Mouse (Mus musculus) forebrain, postnatal 0 days (tissue): Measurements from ENCODE around the gene Acot12. TPM values are rescaled to one million over a fixed set of nuclear protein-coding genes. Genes with fewer than 3 reads are reported as not detected.
A peak's percentile ranks its signal among the peaks of the same experiment; 100 is the strongest.

Experiments
- ATAC-seq: fragments of 200-750 bp; cut with Nextera tagmentation; 2 replicates; pipeline ENCODE4 v1.8.0; 2017; ENCODE audit warnings: mild to moderate bottlenecking, moderate library complexity
- DNase-seq: peaks from one replicate; pipeline ENCODE4 v3.0.0-alpha.2; 2015
- H3K27ac ChIP-seq: fragments of 300-500 bp; sonication (generic); 2 replicates; pipeline ENCODE4 v1.5.1; 2014; ENCODE audit warnings: low read depth, mild to moderate bottlenecking, antibody characterized with exemption, low read length, moderate library complexity, mixed read lengths
- H3K27me3 ChIP-seq: fragments of 300-500 bp; sonication (generic); 2 replicates; pipeline ENCODE4 v1.6.1; 2014; ENCODE audit warnings: mild to moderate bottlenecking, low read length, mixed read lengths; ENCODE audit not compliant: insufficient read depth
- H3K36me3 ChIP-seq: fragments of 300-500 bp; sonication (generic); 2 replicates; pipeline ENCODE4 v1.6.1; 2014; ENCODE audit warnings: mild to moderate bottlenecking, moderate library complexity; ENCODE audit not compliant: insufficient read depth
- H3K4me1 ChIP-seq: fragments of 300-500 bp; sonication (generic); 2 replicates; pipeline ENCODE4 v1.6.1; 2014; ENCODE audit warnings: antibody characterized with exemption; ENCODE audit not compliant: insufficient read depth
- H3K4me2 ChIP-seq: fragments of 300-500 bp; sonication (generic); 2 replicates; pipeline ENCODE4 v1.6.1; 2014; ENCODE audit warnings: low read depth, mild to moderate bottlenecking, moderate library complexity
- H3K4me3 ChIP-seq: fragments of 300-500 bp; sonication (generic); 2 replicates; pipeline ENCODE4 v1.5.1; 2014; ENCODE audit warnings: low read depth, low read length, mixed read lengths
- H3K9ac ChIP-seq: fragments of 300-500 bp; sonication (generic); 2 replicates; pipeline ENCODE4 v1.6.1; 2014; ENCODE audit warnings: mild to moderate bottlenecking
- H3K9me3 ChIP-seq: fragments of 300-500 bp; sonication (generic); 2 replicates; pipeline ENCODE4 v1.6.1; 2016; ENCODE audit warnings: low read length
- CTCF ChIP-seq: sonication (generic); IDR thresholded peaks from 2 replicates; pipeline ENCODE4 v1.5.1; 2016; ENCODE audit warnings: antibody characterized with exemption, control low read depth, low read depth
- WGBS: fragments of 180-500 bp; shearing (Covaris S2); extraction: QIAGEN DNeasy Blood & Tissue Kit; methylation state at CpG from one replicate; pipeline ENCODE4 v1.1.7; 2014; 5-methylcytosine and 5-hydroxymethylcytosine counted together
- polyA plus RNA-seq: library from polyadenylated mRNA; unstranded; fragments of >200 nt; fragmentation: Nextera tagmentation; extraction: Ambion mirVana; gene quantifications from 2 replicates; pipeline ENCODE4 v1.2.1, GENCODE M21; 2015
- total RNA-seq: library from RNA; depleted of rRNA; stranded (reverse); fragments of >200 nt; gene quantifications from 2 replicates; pipeline ENCODE4 v1.2.3, GENCODE M21; 2014

Gene Acot12
- total and polyA plus RNA-seq, 2 experiments from 2014 or later = 0.10 to 0.14 TPM

DNA sequence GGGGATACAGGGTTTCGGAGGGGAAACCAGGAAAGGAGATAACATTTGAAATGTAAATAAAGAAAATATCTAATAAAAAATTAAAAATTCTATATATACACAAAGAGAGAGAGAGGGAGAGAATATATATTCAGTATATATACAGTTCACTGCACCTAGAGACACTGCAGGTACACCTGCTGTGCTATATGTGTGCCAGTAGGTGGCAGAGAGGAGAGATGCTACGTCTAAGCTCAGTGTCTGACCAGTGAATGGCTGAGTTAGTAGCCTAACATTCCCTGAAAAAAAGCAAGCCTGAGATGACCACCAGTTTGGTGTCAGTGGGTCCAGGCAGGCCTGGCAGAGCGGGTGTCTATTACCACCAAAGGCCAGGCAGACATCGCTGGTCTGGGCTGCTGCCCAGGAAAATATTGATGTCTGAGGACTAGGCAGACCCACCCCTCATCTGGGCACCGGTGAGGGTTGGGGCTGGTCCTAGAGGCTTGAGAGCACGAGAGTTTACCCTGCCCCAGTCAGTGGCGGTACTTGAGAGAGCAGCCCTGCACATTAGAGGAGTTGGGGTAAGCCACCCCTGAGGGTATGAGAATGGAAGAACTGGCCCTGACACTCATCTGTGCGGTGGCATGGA is 18.1 kb upstream of the Acot12 start:
- Histone ChIP-seq H3K4me2 (no peak overlapping the region), H3K27ac (no peak overlapping the region), H3K9ac (no peak overlapping the region), H3K9me3 (no peaks in the 10 kb centered on the region), H3K4me3 (no peak overlapping the region), H3K4me1 (no peaks in the 10 kb centered on the region), H3K27me3 (no peaks in the 10 kb centered on the region), H3K36me3 (no peaks in the 10 kb centered on the region)
- DNase-seq (no peak), ATAC-seq (peak; percentile 25; the same call in 1 of the 2 replicates)
- TF ChIP-seq CTCF = peak; percentile 45
- WGBS = 70% methylated on average over 8 of the region's 8 CpGs

DNA sequence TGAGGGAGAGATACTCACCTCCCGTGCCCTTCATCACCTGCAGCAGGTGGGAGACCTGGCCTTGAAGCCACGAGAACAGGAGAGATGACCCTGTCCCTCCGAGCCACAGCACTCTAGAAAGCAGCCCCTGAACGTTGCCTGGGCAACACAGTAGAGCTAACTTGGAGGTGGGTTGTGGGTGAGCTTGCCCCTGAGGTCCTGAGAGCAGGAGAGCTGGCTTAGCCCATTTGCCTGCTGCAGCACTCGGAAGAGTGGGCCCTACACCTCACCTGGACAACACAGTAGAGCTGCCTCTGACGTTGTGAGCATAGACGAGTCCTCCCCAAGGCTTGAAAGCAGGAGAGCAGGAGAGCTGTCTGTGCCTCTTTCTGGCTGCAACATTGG is 17.6 kb upstream of the Acot12 start:
- H3K27ac ChIP-seq = no peak overlapping the region
- H3K4me1 ChIP-seq = no peaks in the 10 kb centered on the region
- no peak for TF ChIP-seq CTCF
- no peak overlapping the region for H3K9ac ChIP-seq
- 83% methylated on average over 7 of the region's 7 CpGs for WGBS
- H3K27me3 ChIP-seq = no peaks in the 10 kb centered on the region
- no peak overlapping the region for H3K4me3 ChIP-seq
- no peaks in the 10 kb centered on the region for H3K36me3 ChIP-seq
- ATAC-seq (no peak), DNase-seq (no peak)
- no peak overlapping the region for H3K4me2 ChIP-seq
- H3K9me3 ChIP-seq = no peaks in the 10 kb centered on the region

DNA sequence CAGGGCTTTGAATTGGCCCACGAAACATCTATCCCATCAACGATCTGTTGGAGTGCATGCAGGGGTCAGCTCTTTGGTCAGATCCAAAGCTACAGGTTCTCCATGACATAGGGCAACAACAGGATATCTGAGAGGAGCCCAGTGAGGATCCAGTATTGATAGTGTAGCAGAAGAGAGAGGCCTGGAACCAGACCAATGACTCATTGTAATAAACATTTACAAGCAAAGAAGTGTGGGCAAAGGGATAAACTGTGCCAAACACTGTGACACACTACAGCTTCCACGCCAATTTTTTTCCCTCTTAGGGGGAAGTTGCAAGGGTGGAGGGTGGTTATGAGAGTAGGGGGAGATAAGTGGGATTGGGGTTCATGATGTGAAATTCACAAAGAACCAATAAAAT is 17.1 kb upstream of the Acot12 start:
- H3K36me3 ChIP-seq = no peaks in the 10 kb centered on the region
- DNase-seq (no peak), ATAC-seq (no peak)
- no peak overlapping the region for H3K9ac ChIP-seq
- no peaks in the 10 kb centered on the region for H3K9me3 ChIP-seq
- TF ChIP-seq CTCF = no peak
- no peaks in the 10 kb centered on the region for H3K27me3 ChIP-seq
- H3K4me2 ChIP-seq = no peak overlapping the region
- H3K4me3 ChIP-seq = no peak overlapping the region
- H3K4me1 ChIP-seq = no peaks in the 10 kb centered on the region
- H3K27ac ChIP-seq = no peak overlapping the region
- WGBS = 80% methylated on average over 3 of the region's 3 CpGs

DNA sequence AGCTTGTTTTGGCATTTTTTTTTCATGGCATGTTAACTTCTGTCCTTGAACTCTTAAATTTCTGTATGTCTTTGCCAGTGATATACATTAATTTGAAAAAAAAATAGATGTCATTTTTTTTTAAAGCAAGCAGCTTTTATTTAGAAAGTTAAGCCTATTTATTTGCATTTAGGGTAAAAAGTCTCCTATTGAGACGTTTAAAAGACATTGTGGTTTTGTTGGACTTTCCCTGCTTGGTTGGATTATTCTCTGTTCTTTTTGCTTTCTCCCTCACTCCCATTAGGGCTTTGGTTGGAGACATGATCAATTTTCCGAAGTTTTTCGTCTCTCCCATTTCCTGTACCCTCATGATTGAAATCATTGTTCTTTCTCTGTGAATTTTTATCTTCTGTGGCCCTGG is 16.2 kb upstream of the Acot12 start:
- no peak overlapping the region for H3K4me2 ChIP-seq
- H3K4me1 ChIP-seq = no peaks in the 10 kb centered on the region
- no peak overlapping the region for H3K9ac ChIP-seq
- no peaks in the 10 kb centered on the region for H3K9me3 ChIP-seq
- H3K36me3 ChIP-seq = no peaks in the 10 kb centered on the region
- no peaks in the 10 kb centered on the region for H3K27me3 ChIP-seq
- H3K4me3 ChIP-seq = no peak overlapping the region
- ATAC-seq = no peak
- no peak overlapping the region for H3K27ac ChIP-seq
- no peak for TF ChIP-seq CTCF
- WGBS = 70% methylated on average over 3 of the region's 3 CpGs
- DNase-seq = no peak

DNA sequence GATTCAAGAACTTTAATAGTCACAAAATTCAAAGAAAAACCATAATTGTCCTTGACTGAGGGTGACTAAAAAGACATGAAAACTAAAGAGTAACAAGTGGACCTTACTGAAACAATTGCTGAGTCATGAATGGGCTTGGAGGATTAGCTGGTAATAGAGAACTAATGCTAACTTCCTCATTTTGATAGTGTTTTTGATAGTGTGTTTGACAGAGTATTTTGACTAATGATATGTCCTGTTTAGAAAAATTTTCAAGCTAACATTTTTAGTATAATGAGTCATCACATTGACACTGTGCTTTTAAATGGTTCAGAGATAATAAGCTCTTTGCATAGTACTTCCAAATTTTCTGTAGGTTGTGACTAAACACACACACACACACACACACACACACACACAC is 13.4 kb upstream of the Acot12 start:
- no peak for TF ChIP-seq CTCF
- no peaks in the 10 kb centered on the region for H3K36me3 ChIP-seq
- no peaks in the 10 kb centered on the region for H3K4me1 ChIP-seq
- H3K9me3 ChIP-seq = no peaks in the 10 kb centered on the region
- H3K4me3 ChIP-seq = no peak overlapping the region
- DNase-seq (no peak), ATAC-seq (no peak)
- H3K4me2 ChIP-seq = no peak overlapping the region
- H3K27ac ChIP-seq = no peak overlapping the region
- no peak overlapping the region for H3K9ac ChIP-seq
- no peaks in the 10 kb centered on the region for H3K27me3 ChIP-seq

DNA sequence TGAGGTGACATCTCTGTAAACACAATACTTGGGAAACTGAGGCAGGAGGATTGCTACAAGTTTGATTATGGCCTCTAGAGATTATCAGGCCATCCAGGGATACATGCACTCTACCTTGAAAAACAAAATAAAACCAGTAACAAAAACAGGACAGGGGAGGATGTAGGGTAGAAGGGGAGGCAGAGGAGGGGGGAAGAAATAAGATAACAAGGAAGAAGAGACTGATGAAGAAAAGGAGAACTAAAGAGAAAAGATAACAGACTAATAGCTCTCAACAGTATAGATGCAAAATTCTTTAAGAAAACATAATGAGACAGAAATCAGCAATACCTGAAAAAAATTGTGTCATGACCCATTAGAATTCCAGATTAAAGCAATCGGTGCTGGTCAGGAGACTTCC is 4.1 kb upstream of the Acot12 start:
- no peak overlapping the region for H3K27ac ChIP-seq
- ATAC-seq (no peak), DNase-seq (no peak)
- H3K4me2 ChIP-seq = no peak overlapping the region
- H3K9me3 ChIP-seq = no peaks in the 10 kb centered on the region
- no peak for TF ChIP-seq CTCF
- no peak overlapping the region for H3K4me3 ChIP-seq
- H3K4me1 ChIP-seq = 0 out of 2 replicates have a peak, but pooled peaks cover 7% of the 10 kb centered on the region
- no peaks in the 10 kb centered on the region for H3K36me3 ChIP-seq
- 92% methylated on average over 1 of the region's 1 CpGs for WGBS
- no peaks in the 10 kb centered on the region for H3K27me3 ChIP-seq
- no peak overlapping the region for H3K9ac ChIP-seq

DNA sequence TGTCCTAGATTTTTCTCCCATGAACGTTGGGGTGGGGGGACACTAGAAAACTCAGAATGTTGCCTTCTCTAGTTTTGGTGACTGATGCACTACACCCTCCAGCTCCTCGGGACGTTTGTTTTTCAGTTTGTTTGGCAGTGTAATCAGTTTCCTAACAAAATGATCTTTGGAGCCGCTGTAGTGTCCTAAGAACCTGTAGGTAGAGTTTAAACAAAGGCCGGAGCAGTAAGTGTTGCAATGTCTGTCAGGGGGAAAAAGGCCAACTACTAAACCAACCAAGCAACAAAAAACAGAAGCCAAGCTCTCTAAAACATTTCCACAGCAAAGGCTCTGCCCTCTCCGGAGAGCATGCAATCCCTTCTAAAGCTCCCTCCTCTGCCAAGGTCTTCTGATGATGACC is 461 bp upstream of the Acot12 start:
- Histone ChIP-seq H3K4me1 (0 out of 2 replicates have a peak, but pooled peaks cover 11% of the 10 kb centered on the region), H3K27ac (no peak overlapping the region), H3K4me2 (peak overlapping the region; percentile 79), H3K4me3 (peak overlapping the region; percentile 41), H3K27me3 (no peaks in the 10 kb centered on the region), H3K9ac (peak overlapping the region; percentile 55), H3K36me3 (no peaks in the 10 kb centered on the region), H3K9me3 (no peaks in the 10 kb centered on the region)
- TF ChIP-seq CTCF = no peak
- DNase-seq = no peak
- no peak for ATAC-seq
- WGBS = 70% methylated on average over 6 of the region's 6 CpGs
